Mouse (Mus musculus) ES-E14 (cell line): ENCODE measurements around the gene Ptprs.

ENCODE experiments used
- CHD2 ChIP-seq: IDR thresholded peaks from 2 replicates; pipeline ENCODE4 v1.6.1; 2014; ENCODE audit warnings: mild to moderate bottlenecking, low read depth, low read length, inconsistent platforms
- HCFC1 ChIP-seq: IDR thresholded peaks from 2 replicates; pipeline ENCODE4 v1.6.1; 2012; ENCODE audit warnings: low read length, inconsistent platforms, borderline replicate concordance; ENCODE audit not compliant: insufficient read depth
- MAFK ChIP-seq: IDR thresholded peaks from 2 replicates; pipeline ENCODE4 v1.6.1; 2014; ENCODE audit warnings: mild to moderate bottlenecking, low read depth, low read length, inconsistent platforms; ENCODE audit not compliant: insufficient read depth
- ZC3H11A ChIP-seq: IDR thresholded peaks from 2 replicates; pipeline ENCODE4 v1.6.1; 2012; ENCODE audit warnings: low read depth, mild to moderate bottlenecking, inconsistent platforms, low read length, borderline replicate concordance
- ZNF384 ChIP-seq: IDR thresholded peaks from 2 replicates; pipeline ENCODE4 v1.6.1; 2012; ENCODE audit warnings: low read depth, low read length, inconsistent platforms

- TF ChIP-seq CHD2 (no peak), ZC3H11A (no peak), HCFC1 (no peak), ZNF384 (no peak), MAFK (no peak)
Observed at GRCm38 (mm10) chr17:56511707-56512090, 35.4 kb upstream of the Ptprs start.
